Mouse (Mus musculus) CD8-positive naive resting alpha-beta T cell, adult 57 days (primary cell): ENCODE data around the gene Vmn2r84. TPM values are rescaled to one million over a fixed set of nuclear protein-coding genes. Genes with fewer than 3 reads are reported as not detected.

Source experiments
- total RNA-seq: library from RNA; stranded (reverse); gene quantifications from one replicate; pipeline ENCODE4 v1.2.4, GENCODE M21; 2023

The Vmn2r84 gene
- total RNA-seq: not detected

GRCm38 (mm10) chr10:130394232-130394631 lies at the start of gene Vmn2r84:
Vmn2r84 (minus strand) TSS chr10:130394332.

GRCm38 (mm10) chr10:130429603-130430002 lies 35.5 kb upstream of the Vmn2r84 start, which contains the start of gene Vmn2r85:
Vmn2r85 (minus strand) TSS chr10:130429703.

Other genes starting within 250 kb of the Vmn2r84 start
- gene Olfr825, start 227.6 kb downstream of the Vmn2r84 start, total RNA-seq: not detected
- not detected for gene Olfr826, start 210.1 kb downstream of the Vmn2r84 start, total RNA-seq
- gene Olfr827, start 179.9 kb downstream of the Vmn2r84 start, total RNA-seq: not detected
- not detected for gene Neurod4, start 114.1 kb downstream of the Vmn2r84 start, total RNA-seq
- 108 TPM for gene Tespa1, start 71.5 kb downstream of the Vmn2r84 start, total RNA-seq
- gene Vmn2r85, start 35.4 kb upstream of the Vmn2r84 start, total RNA-seq: not detected
- gene Vmn2r86, start 61.7 kb upstream of the Vmn2r84 start, total RNA-seq: not detected
- not detected for gene Vmn2r87, start 103.1 kb upstream of the Vmn2r84 start, total RNA-seq